Mouse (Mus musculus) right cerebral cortex, postnatal 25 days (tissue): ENCODE data around the gene Tbc1d2.
"Not testable (repeated sequence)": the region's sequence is repeated elsewhere in the genome, so short reads cannot be mapped to it uniquely, and the experiment has no call there.

ENCODE experiments used
- DNase-seq: peaks from one replicate; pipeline ENCODE4 v3.0.0; 2022

Gene Tbc1d2

DNA sequence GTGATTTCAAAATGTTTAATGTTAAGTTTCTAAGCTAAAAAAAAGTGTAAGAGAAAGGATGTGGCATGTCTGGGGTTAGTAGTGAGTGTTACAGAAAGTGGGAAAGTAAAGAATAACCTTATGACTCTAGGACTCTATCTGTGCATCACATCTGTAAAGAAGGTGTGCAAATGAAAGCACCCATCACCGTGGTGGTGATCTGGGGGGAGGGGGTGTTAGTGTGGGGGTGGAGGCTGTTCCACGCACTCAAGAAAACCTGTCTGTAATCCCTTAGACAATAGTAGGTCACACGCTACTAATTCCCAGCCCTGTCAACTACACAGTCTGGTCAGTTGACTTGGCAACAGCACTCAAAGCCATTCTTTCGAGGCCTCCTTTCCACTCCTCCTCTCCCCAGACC, 8.7 kb downstream of the Tbc1d2 start:
- DNase-seq = no peak

- no peak for DNase-seq
Observed at GRCm38 (mm10) chr4:46639866-46640265, 10.1 kb downstream of the Tbc1d2 start.

DNA sequence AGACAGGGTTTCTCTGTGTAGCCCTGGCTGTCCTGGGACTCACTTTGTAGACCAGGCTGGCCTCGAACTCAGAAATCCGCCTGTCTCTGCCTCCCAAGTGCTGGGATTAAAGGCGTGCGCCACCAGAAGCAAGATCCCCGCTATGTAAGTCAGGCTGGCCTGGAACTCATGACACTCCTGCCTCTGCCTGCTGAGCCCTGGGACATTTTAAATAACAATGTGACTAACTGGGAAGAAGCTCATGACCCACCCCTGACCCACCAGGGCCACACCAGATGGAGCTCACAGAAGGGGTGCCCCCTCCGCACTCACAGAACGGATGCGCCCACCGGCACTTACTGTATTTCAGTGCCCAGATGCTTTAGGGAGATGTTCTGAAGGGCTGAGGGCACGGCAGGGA, 12.8 kb downstream of the Tbc1d2 start:
- not testable (repeated sequence) for DNase-seq

- no peak for DNase-seq
Observed at GRCm38 (mm10) chr4:46635702-46636430, 14.1 kb downstream of the Tbc1d2 start.

DNA sequence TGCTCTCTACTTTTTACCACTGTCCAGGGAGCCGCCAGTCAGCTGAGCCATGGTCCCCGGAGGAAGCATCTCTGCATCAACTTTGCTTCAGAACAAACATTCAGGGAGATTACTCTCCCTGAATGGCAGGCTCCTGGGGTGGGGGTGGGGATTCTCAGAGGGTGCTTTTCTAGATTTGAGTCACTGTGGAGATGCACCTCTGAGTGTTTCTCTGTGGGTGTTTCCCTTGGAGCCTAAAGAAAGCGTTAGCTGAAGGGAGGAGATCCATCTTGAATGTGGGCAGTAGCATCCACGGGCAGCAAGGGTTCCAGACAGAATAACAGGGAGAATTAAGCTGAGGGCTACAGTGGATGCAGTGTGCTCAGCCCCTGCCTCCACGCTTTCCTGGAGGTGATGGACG, 15.1 kb downstream of the Tbc1d2 start:
- no peak for DNase-seq

GRCm38 (mm10) chr4:46633565-46633964, 16.4 kb downstream of the Tbc1d2 start:
- DNase-seq = not testable (repeated sequence)

DNA sequence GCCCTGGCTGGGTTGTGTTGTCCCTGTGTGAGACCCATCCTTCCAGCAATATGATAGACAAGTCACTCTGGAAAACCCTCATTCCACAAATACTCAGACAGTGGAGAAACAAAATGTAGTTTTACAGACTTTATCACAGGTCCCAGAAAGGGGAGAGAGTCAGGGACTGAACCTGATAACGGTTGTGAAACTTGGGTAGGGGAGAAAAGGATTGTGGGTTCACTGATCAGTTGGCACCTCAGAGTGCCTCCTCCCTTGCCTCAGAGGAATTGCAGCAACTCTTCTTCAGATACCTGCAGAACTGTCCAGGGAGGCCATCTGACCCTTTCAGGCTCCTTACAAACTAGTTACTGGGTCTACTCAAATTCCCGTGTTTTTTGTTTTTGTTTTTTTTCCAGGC, 17.5 kb downstream of the Tbc1d2 start:
- DNase-seq = no peak

- no peak for DNase-seq
Observed at GRCm38 (mm10) chr4:46630390-46630789, 19.6 kb downstream of the Tbc1d2 start.

- DNase-seq = no peak
Observed at GRCm38 (mm10) chr4:46628873-46629272, 21.1 kb downstream of the Tbc1d2 start.

GRCm38 (mm10) chr4:46628081-46628480, 21.9 kb downstream of the Tbc1d2 start:
- DNase-seq = no peak

DNA sequence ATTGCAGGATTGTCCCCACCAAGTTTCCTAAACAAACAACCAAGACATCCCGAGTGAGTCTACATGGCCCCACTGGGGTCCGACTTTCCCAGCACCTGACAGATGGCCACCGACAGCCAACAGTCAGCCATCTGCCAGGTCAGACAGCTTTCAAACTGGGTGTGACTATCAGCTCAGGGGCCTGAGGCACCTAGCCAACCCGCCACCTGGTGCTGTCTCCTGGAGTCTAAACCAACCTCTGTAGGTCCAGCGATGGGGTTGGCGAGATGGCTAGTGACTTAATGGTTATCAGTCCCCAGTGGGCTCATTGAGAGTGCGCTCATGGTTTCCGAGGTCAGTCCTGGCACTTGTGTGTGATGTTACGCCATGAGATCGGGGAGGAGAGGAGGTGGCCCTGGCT, 24.9 kb downstream of the Tbc1d2 start:
- no peak for DNase-seq

- DNase-seq = no peak
Observed at GRCm38 (mm10) chr4:46623007-46623406, 27.0 kb downstream of the Tbc1d2 start.

GRCm38 (mm10) chr4:46620946-46621345, 29.1 kb downstream of the Tbc1d2 start:
- no peak for DNase-seq

DNA sequence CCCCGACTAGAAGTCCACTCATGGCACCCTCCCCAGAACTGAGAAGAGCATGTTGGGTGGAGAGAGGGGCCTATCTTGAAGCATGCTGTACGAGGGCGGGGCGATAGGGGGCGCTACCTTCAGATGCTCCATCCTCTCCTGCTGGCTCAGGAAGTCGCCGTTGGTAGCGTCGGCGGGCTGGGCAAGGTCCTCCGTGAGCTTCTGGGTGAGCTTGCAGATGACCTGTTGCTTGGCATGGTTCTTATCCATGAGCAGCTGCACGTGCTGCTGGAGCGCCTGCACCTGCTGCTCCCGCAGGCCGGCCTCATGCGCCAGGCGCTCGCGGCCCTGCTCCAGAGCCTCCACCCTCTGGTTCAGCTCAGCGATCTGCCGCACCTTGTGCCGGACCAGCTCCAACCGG, 29.7 kb downstream of the Tbc1d2 start:
- no peak for DNase-seq

DNA sequence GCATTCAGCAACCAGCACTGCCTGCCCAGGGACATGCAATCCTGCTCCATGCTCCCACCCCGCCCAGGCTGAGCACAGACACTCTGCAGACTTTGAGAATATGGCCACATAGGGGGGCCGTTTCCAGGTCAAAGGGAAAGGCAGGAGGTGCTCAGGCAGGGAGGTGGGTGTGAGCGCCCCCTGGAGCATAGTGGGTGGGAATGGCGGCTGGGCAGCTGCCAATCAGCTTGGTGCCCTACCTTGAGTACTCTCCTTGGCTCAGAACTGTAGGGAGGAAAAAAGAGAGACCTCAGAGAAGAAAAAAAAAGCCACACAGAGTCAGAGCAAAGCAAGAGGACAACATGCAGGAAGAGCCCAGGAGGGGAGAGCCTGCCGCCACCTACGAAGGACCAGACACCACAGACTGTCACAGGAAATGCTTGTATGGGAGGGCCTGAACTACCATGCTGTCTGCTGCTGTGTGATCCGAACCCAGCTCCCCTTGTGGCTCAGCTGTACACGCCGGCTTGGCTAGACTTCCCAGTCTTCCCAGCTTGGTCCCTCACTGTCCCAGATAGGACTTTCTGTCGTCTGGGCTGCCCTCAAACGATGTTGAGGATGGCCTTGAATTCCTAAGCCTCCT, 31.7 kb downstream of the Tbc1d2 start:
- no peak for DNase-seq

- DNase-seq = no peak
Observed at GRCm38 (mm10) chr4:46617408-46617807, 32.6 kb downstream of the Tbc1d2 start.

DNA sequence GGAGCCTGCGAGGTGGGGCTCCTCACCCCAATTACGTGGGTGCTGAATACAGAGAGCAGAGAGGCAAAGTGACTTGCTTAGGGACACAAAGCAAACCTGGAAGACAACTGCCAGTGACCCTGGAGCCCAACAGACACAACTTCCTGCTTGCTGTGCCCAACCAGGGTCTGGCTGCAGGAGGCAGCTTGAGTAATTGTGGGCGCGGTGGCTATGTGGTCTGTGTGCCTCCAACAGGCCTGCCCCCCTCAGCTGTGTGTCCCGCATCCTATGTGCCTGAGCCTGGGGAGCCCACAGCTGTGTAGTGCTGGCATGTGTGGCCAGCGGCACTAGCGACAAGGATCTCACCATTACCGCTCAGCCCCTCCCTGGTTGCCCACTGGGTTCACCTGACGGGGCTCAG, 35.4 kb downstream of the Tbc1d2 start:
- DNase-seq = no peak

GRCm38 (mm10) chr4:46613618-46614017, 36.4 kb downstream of the Tbc1d2 start:
- no peak for DNase-seq

DNA sequence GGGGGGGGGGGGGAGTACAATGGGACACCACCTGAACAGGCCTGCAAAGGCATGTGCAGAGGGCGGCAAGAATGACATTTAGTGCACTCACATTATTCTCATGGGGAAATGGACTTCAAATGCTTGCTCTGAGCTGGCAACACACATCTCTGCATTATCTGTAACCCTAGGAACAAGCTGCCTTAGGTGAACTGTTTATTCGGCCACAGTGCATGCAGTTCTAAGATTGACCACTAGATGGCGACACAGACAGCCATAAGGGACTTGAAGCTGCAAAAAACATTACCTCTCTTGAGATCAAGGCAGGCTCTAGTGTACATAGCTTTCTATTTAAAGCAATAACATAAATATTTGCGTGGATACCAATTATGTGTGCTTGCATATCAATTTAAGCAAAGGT, 38.8 kb downstream of the Tbc1d2 start:
- DNase-seq = peak; percentile 84

DNA sequence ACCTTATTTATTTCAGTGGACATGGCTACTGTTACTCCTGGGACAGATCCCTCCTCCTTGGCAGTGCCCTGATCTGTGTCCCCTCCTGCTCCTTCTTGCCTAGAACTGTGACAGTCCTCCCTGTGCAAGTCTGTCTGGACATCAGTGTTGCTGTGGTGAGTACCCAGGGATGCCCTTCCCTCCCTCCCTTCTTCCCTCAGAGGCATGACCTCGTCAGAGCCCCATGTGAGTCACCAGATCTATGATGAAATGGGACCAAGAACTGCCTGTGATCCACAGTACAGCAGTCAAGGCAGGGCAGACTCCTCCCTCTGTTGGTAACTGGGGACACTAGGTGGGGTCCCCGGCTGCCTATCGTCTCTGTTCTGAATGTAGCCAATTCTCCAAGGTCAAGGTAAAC, 42.4 kb downstream of the Tbc1d2 start:
- DNase-seq = no peak

DNA sequence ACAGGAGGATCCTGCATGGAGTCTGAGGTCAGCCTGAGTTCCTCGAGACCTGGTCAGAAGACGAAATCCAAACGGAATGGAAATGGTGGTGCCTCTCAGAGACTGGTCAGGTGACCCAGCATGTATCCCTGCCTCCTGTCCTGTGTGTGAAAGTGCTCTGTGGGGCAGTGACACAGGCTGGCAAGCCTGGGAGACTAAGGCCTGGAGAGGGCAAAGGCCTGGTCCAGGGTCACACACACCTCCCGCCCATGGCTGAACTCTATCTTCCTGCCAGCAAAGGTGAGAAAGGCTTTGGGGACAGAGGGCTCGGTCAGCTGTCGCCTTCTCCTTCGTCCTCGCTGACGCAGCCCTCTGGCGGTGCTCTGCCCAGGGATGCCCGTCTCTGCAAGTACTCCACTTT, 44.6 kb downstream of the Tbc1d2 start:
- DNase-seq = no peak

- no peak for DNase-seq
Observed at GRCm38 (mm10) chr4:46602704-46603103, 47.3 kb downstream of the Tbc1d2 start.

- peak; percentile 90 for DNase-seq
Observed at GRCm38 (mm10) chr4:46601844-46602423, 48.1 kb downstream of the Tbc1d2 start, which contains the start of gene Coro2a. Gene Coro2a, minus strand, starts transcription at chr4:46602202.

DNA sequence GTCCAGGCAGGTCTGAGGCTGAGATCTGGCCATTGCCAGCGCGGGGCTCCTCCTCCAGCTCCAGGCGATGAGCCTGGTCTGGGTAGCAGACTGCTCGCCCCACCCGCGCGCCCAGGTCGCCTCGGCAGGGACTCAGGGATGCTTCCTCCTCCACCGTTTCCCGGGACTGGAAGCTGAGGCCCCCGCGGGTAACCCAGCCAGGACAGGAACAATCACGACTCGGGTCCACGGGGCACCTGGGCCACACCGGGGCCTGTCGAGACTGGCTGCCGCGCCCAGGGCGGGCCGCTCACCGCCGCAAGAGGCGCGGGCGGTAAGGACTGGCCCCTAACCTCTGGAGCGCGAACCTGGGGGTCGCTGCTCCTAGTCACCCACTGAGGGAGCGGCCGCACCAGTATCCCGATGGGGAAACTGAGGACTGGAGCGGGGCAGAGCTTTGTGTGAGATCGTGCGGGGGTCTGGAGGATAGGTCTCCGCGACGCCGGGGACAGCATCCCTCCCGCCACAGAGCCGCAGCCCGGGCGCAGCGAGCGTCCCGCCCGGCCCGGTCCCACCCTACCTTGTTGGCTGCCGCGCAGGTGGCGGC, 48.7 kb downstream of the Tbc1d2 start:
- peak; percentile 59 for DNase-seq
